Mouse (Mus musculus): ENCODE measurements around the gene Stac2.

The Stac2 gene

DNA sequence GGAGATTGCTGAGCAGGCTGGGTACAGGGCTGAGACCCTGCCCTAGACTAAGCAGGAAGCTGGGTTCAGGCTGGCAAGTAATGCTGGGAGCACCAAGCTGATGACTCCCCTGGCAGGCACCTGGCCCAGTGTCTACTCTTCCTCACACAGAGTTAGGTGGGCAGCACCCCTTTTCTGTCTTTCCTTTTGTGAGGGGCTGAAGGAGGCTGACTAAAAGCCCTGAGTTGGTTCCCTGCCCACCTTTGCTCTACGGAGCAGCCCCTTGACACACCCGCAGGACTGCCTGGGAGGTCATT is 2.8 kb downstream of the Stac2 start:
- DNase-seq (ENCODE audit: low spot score) = no peak

DNA sequence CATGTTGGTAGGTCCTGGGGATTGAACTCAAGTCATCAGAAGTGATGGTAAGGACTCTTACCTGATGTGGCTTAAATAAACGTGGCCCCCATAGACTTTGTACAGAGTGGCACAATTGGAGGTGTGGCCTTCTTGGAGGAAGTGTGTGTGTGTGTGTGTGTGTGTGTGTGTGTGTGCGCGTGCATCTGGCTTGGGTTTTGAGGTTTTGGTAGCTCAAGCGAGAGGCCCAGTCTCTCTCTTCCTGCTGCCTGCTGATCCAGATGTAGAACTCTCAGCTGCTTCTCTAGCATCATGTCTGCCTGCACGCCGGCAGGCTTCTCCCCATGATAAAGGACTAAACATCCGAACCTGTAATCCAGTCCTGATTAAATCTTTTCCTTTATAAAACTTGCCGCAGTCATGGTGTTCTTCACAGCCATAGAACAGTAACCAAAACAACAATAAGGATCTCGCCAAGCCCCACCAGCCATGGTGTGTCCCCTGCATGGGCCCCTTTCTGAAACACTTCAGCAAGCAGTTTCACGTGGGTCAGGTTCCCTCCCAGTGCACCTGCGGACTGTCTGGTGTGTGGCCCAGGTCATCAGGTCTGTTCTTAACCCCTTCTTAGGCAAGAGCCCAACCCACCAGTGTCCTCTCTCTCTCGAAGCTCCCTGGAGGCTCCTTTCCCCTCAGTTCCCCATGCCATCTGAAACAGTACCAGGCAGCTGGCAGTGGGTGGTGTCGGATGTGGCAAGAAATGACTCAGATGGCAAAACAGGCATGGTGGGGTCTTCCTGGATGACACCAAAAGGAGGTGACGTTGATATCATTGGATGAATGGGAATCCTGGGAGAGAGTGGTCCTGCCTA is 3.4 kb downstream of the Stac2 start:
- no peak for DNase-seq (ENCODE audit: low spot score)

DNA sequence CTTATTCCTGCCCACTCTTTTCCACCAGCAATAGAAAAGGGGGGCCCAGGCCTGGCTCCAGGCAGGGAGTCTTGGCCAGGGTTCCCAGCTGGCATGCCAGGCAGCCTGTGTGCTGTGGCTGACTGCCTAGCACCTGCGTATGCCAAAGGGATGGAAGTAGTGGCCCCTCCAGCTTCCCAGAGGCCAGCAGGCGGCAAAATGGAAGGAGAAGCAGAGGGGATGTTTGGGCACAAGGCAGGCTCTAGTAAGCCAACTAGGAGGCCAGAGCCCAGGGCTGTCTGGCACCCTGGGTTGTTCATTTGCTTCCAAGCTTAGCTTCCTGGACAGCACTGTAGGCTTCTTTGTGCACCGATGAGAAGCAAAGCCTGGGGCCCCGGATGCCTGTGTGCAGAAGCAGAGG is 5.5 kb downstream of the Stac2 start:
- DNase-seq (ENCODE audit: low spot score) = no peak

DNA sequence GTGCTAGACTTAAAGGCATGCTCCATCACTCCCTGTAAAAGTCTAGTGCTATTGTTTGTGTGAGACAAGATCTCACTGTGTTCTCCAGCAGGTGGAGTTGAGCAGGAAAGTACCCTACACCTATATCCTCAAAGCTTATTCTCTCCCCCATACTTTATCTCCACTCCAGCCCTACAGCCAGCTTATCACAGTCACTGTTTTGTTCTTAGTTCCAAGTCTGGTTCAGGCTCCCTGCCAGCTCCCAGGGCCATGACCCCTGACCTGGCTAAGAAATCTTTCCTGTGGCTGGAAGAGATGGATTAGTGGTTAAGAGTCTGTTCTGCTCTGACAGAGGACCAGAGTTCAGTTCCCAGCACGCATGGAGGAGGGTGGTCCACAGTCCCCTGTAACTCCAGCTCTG is 6.8 kb downstream of the Stac2 start:
- DNase-seq (ENCODE audit: low spot score) = no peak

DNA sequence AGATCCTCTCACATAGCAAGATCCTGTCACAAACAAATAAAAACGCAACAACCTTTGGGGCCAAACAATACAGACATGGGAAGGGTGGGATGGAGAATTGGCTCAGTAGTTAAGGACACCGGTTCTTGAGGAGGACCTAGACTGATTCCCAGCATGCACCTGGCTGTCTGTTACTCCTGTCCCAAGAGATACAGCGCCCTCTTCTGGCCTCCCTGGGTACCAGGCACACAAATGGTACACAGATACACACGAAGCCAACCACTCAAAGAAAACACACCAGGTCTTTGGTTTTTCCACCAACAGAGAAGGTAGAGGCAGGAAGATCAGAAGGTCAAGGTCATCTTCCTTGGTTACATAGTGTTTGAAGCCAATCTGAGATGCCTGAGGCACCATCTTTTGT is 7.7 kb downstream of the Stac2 start:
- DNase-seq (ENCODE audit: low spot score) = no peak

DNA sequence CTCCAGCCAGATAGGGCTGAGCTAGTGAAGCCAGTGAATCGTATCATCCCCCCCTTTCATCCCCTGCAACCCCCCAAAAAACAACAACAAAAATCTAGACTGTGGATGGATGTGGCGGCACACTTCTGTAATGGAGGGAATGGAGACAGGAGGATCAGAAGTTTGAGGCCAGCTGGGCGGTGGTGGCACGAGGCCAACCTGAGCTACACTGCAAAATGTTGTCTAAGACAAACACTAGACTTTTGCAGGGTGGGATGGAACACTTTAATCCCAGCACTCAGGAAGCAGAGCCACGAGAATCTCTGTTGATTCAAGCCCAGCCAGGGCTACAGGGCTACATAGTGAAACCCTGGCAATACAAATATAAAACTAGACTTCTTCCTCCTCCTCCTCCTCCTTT is 9.2 kb downstream of the Stac2 start:
- no peak for DNase-seq (ENCODE audit: low spot score)

DNA sequence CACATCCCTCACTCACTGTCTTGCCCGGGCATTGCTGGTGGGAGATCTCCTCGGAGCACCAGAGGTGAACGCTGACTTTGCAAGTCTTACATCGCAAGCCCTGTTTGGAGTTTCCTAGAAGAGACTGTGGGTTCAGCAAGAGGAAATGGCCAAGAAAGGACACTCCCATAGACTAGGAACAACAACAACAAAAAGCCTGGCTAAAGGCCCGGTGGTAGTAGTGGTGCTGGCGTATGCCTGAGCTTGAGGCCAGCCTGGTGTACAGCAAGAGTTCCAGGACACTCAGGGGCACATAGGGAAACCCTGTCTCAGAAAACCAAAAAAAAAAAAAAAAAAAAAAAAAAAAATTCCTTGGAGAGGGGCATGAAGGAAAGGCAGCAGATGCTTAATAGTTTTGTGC is 10.5 kb downstream of the Stac2 start:
- DNase-seq (ENCODE audit: low spot score) = no peak

DNA sequence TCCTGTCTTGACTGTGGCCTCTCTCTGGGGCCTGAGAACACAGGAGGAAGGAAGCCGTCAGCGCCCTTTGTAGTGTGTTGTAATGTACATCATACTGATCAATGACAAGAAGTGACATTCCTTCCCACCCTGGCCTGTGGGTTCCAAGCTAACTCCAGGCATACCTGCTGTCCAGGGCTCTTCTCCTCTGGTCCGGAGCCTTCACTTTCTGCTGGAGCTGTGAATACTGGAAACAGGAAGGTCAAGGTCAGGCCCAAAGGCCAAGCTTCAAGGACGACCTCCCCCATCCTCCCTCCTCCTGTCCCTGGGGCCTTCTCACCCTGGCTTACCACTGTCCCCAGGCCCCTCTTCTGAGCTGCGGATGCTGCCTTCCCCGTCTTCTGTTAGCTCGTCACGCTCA is 12.3 kb downstream of the Stac2 start:
- no peak for DNase-seq (ENCODE audit: low spot score)

DNA sequence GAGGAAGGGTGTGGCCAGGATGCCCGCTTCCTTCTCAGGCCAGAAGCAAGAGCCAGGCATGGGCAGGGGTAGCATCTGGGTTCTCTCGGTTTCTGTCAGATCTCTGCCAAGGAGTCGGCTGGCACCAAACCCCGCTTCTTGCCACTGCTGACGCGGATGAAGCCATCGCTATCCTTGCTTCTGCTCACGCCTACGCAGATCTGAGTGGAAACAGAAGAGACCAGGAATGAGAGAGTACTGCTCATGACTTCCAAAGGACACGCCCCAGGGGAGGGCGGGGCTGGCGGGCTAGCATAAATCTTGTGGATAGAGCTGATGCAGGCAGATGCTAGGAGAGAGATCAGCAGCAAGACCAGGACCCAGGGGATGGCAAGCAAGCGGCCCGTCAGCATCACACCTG is 15.4 kb downstream of the Stac2 start:
- no peak for DNase-seq (ENCODE audit: low spot score)

DNA sequence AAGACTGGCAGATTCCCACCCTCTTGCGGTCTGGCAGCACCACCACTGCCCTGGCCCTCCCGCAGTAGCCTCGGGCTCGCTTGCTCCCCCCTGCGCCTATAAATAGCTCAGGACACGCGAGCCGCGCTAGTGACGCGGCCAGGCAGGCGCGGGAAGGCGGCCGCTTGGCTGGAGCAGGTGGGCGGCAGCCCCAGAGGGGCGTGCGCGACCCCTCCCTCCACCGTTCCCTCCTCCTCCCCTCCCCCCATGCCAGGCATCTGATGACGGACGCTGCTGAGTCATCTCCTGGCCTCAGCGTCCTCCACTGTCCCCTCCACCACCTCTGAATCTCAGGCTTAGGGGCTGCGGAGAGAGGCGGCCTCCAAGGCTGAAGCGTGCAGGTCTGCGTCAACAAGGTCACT is 17.3 kb downstream of the Stac2 start:
- no peak for DNase-seq (ENCODE audit: low spot score)

DNA sequence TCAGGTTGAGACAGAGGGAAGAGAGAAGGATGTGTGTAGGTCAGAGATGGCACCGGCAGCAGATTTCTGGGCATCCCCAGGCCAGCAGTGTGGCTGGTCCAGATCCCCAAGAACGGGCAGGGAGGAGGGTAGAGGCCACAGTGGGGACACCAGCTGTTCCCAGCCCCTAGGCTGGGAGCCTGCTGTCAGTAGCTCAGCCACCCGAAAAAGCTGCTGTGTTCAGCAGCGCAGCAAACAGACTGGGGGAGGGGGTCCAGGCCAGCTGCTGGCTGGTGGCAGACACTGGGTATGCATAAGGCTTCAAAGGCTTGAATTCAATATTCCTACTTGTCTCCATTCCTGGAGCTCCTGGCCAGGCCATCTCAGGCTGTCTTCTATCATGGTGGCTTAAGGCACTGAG is 18.4 kb downstream of the Stac2 start:
- no peak for DNase-seq (ENCODE audit: low spot score)

DNA sequence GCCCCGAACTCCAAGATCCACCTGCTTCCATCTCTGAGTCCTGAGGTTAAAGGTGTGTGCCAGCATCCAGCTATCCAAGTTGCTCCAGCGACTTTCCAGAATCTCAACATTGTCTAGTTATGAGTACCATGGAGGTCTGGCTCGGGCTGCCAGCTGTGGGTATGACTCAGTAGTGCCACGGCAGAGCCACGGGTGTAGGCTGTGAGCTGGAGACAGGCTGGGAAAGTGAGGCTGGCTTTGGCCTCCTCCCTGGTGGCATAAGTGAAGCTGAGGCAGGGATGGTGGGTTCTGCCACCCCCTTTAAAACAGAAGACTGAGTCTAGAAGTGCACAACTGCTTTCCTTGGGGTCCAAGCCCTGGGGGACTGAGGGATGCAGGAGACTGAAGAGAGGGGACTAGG is 19.2 kb downstream of the Stac2 start:
- DNase-seq (ENCODE audit: low spot score) = no peak

DNA sequence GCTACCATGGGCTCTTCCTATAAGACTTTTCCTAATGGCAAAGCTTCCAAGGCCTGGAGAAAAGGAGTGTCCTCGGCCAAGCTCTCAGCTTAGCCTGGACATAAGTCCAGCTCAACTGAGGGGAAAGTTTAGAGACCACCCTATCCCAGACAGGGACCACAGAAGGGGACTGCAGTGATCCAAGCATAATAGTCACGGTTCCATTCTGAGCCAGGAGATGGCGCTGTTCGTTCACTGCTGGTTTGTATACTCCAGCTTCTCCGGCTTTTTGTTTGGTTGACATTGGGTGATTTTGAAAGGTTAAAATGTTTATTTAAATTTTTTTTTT is 21.9 kb downstream of the Stac2 start:
- peak; percentile 69 for DNase-seq (ENCODE audit: low spot score)

DNA sequence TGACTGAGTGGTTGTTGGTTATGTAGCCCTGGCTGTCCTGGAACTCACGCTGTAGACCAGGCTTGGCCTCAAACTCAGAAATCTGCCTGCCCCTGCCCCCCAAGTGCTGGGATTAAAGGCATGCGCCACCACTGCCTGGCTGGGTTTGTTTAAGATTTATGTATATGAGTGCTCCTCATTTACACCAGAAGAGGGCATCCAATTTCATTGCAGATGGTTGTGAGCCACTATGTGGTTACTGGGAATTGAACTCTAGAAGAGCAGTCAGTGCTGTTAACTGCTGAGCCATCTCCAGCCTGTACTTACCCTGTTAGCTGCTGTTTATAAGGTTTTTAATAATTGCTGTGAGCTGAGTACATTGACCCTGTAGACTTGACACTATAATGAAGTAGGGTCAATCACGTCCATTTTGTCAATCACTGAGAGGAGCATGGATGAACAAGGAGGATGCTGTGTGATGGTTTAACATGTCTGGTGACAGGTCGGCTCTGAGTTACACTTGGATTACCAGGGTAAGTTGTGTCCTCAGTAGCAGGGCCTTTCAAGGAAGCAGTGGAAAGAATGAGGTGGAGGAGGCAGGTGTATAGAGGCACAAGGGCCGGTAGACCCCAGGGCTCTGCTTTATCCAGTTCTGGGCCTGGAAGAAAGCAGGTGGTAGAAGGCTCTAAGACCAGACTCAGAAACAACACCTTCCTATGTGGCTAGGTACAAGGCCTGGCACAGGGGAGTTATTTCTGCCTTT is 22.4 kb downstream of the Stac2 start:
- DNase-seq (ENCODE audit: low spot score) = no peak

DNA sequence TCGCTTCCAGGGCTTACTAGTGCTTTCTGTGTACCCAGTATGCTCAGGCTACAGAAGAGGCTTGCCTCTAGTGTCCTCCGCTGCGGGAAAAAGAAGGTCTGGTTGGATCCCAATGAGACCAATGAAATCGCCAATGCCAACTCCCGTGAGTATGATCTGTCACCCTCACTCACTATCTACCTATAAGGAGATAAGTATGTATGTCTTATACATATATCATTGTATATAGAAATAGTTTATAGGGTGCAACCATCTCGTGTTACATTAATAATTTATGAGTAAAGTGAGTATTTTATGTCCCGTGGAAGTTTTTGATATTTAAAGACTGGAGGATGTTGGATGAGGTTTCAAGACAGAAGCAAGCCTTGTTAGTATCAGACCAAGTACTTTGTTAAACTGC is 25.5 kb downstream of the Stac2 start:
- no peak for DNase-seq (ENCODE audit: low spot score)

DNA sequence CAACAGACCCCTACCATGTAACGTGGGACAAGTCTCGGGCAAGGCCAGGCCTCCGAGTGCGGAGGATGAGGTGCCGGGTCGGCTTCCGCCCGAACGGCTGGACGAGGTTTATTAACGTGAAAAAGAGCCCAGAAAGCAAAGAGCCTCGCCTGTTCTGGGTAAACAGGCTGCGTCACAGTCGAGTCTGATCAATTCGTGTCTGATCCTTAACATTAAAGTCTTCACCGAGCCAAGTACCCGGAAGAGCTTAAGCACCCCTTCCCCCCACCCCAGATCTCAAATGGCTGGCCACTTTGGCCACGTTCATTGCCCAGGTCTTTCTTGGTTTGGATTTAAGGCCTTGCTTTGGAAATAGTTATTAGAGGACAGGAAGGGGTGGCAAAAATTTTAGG is 26.0 kb downstream of the Stac2 start:
- DNase-seq (ENCODE audit: low spot score) = no peak

DNA sequence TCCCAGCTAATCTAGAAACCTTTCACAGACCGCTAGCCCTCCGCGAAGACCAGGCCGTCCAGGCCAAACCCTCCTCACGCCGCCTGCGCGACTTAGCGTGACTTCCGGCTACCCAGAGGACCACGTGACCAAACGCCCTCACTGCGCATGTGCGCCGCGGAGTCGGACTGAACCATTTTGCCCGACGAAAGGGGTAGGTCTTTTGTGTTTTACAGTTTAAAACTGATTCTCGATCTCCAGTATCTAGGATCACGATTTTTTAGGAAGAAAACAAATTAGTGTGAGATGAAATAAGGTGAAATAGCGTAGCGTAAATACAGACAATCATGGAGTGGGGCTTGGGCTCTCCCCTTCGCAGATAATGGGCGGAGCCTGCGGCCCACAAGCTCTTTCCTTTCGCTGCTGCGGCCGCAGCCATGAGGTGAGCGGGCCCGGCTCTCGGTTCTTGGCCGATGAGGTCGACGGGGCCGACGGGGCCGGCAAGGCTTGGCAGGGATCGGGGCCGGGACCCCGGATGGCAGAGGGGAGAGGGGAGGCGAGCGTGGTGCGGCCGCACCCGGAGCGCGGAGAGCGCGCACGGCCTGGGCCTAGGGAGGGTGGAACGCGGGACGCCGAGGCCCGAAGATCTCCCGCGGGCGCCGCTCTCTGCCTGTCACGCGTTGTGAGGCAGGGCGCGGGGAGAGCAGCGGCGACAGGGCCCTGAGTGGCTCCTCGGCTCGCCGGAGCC is 26.5 kb downstream of the Stac2 start, which contains the start of gene Rpl19:
Gene Rpl19 (plus strand): TSS at position 141 of the 727 bp plus-strand sequence.
- DNase-seq (ENCODE audit: low spot score) = peak; percentile 94

DNA sequence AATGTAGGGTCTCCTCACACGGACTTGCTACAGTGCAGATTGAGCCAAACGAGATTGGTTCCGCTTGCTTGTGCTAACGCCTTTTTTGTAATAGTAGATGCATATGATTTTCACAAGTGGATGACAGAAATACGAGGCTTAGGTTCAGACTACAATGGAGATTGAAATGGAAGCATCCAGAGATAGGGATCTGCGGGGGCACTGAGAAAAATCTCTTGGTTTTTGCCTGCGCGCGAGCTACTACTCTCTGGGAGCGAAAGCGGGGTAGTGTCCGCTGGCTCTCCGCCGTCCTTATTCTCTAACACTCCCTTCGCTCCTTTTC is 27.1 kb downstream of the Stac2 start:
- DNase-seq (ENCODE audit: low spot score) = no peak

DNA sequence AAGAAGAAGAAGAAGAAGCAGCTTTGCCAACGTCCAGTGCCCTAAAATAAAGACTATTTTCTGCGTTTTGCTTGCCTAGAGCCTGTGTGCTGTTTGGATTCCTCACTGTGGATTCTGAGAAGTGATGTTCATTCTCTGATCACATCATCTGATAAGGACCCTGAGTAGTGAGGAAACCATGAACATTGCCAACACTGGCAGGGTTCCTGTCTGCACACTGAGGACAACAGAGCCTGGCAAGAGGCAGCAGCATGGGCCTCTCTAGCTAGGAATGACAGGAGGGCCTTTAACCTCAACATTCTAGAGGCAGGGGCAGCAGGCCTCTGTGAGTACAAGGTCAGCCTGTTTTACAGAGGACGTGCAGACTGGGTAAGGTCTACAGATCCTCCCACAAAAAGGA is 28.7 kb downstream of the Stac2 start:
- no peak for DNase-seq (ENCODE audit: low spot score)

DNA sequence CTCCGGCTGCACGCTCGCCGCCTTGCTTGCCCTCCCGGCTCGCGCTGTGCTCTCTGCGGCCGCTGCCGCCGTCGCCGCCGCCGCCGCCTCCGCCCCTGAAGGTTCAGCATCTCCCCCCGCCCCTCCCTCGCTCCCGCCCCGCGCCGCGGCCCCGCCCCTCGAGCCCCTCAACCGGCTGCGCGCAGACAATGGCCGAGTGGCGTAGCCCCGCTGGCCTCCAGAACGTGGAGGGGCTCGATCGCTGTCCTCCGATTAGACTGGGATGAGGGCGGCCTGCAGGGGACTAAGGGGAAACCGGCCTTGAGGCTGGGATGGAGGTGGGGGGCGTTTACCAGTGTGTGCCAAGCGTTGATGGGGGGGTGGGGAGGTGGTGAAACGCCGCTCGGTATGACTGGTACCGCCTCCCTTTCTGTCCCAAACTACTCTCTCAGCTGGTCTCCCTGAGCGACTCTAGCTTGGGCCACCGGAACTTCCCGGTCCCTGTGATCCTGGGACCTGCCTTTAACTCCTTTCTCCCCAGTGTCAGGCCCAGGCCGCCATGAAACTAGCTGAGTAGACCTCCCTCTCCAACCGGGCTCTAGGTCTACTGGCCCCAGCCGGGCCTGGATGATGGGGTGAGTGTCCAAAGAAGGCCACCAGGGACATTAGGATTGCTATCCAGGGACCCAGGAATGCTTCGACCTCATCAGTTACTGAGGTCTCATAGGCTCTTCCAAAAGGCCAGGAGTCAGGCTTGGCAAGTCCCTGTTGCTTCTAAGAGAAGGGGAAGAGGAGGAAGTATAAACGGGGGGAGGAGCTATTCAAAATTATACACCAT is 30.5 kb downstream of the Stac2 start, which contains the start of gene Cacnb1:
Gene Cacnb1 (minus strand): TSS at position 480 of the 817 bp plus-strand sequence.
- DNase-seq (ENCODE audit: low spot score) = no peak

DNA sequence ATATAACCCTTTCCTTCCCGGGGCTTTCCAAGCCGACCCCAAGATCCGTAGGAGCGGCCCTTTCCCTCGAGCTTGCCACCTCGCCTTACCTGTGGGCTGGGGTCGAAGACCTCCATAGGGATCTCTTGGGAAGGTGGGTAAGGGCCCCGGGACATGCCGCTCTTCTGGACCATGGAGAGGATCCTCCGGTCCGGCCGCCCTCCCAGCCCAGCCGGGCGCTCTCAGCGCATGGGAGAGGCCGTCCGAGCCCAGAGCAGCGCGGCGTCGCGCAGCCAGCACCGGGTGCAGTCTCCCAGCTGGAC is 31.1 kb downstream of the Stac2 start:
- no peak for DNase-seq (ENCODE audit: low spot score)

DNA sequence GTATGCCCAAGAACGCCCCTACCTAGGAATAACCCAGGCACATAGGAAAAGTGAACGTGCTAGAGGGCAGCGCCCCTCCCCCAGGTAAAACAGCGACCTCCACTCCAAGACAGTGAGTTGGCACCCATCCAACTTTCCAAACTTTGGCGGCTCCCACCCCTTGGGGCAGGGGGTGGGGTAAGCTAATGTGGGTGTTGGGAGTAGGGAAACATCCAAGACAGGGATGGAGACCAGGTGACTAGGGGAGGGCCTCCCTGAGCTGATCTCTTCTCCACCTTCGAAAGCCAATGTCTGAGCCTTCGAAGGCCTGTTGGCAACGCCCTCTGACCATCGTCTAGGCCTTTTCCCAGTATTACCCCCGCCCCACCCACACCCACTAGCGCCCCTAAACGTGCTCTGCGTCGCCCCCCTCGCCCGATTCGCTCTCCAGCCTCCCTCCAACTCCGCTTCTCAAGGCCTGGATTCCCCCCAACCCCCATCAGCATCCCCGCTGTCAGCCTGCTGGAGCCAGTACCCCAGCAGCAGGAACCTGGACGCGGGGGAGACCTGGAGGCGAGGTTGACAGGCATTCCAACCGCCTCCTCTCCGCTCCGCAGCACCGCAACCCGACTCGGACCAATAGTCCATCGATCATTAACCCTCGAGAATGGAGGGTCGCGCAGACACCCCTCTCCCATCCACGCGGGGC is 31.6 kb downstream of the Stac2 start:
- no peak for DNase-seq (ENCODE audit: low spot score)

All from layer of hippocampus, adult 9-10 months (tissue).